Mouse (Mus musculus) lung, adult 2 months (tissue): ENCODE measurements around the gene Insc.

Source experiments
- CTCF ChIP-seq: fragments of 200-500 bp; IDR thresholded peaks from 2 replicates; pipeline ENCODE4 v1.5.1; 2011; ENCODE audit warnings: mild to moderate bottlenecking, low read length, control low read depth; ENCODE audit not compliant: insufficient read depth
- POLR2A ChIP-seq: fragments of 200-500 bp; IDR thresholded peaks from 2 replicates; pipeline ENCODE4 v1.6.1; 2011; ENCODE audit warnings: low read depth, mild to moderate bottlenecking, control low read depth, low read length, borderline replicate concordance; ENCODE audit errors: extremely low read depth

DNA sequence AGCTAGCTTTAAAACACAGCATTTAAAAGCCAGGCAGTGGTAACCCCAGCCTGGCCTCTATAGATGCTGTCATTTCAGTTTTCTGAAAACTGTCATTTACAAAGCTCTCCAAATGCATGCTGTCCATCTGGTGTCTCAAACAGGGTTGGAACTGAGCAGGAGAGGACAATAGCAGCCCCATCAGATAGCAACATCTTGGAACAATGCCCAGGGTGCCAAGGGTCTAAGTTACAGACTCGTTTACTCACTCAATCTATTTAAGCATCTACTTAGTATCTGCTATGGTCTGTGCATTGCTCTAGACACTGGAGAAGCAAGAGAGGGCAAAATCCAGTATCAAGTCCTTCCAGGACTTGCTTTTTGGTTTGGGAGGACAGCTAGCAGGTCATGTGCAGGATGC, 10.7 kb downstream of the Insc start:
- TF ChIP-seq POLR2A (no peak), CTCF (no peak)
